Mouse (Mus musculus): Measurements from ENCODE around the gene Cacna2d2.

DNA sequence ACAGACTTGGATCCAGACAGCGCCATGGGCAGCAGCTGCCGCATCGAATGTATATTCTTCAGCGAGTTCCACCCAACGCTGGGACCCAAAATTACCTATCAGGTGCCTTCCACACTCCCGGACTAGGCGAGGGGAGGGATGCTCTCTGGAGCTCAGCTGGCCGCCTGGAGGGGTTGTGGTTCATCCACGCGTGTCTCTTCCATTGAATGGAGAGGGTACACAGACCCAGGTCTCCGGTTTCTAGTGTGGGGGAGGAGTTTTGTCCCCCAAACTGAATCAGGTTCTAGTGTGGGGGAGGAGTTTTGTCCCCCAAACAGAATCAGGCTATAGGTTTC is 142.9 kb downstream of the Cacna2d2 start:
- no peak for TF ChIP-seq CTCF (IDR thresholded peaks at IDR 0.05; ENCODE audit: low read depth, low read length)
- TF ChIP-seq POLR2A (IDR thresholded peaks at IDR 0.05; ENCODE audit: borderline replicate concordance, low read depth, low read length) = no peak
